Mouse (Mus musculus): ENCODE results near the gene Mfrp. TPM values are rescaled to one million over a fixed set of nuclear protein-coding genes. Genes with fewer than 3 reads are reported as not detected.

Gene Mfrp
- polyA plus RNA-seq, 1 experiment = 0.09 TPM

- H3K36me3 ChIP-seq (ENCODE audit: control insufficient read depth, insufficient read depth, low read length) = no peaks in the 10 kb centered on the region
- H3K4me3 ChIP-seq (ENCODE audit: control insufficient read depth, insufficient read depth, low read length) = peak overlapping the region; percentile 69
- H3K27me3 ChIP-seq (ENCODE audit: control insufficient read depth, insufficient read depth, low read length) = no peaks in the 10 kb centered on the region
- peaks cover 25% of the 10 kb centered on the region for H3K4me1 ChIP-seq (replicated peaks; ENCODE audit: control insufficient read depth, insufficient read depth, low read length)
- H3K27ac ChIP-seq (ENCODE audit: control insufficient read depth, insufficient read depth, low read length) = no peak overlapping the region
- DNase-seq = peak; percentile 62
- 12% methylated on average over 15 of the region's 15 CpGs for WGBS
- TF ChIP-seq POLR2A (IDR thresholded peaks at IDR 0.05; ENCODE audit: control insufficient read depth, extremely low read depth, insufficient read depth, low read length, poor library complexity) (no peak), CTCF (IDR thresholded peaks at IDR 0.05; ENCODE audit: borderline replicate concordance, control insufficient read depth, extremely low read depth, insufficient read depth, low read length, poor library complexity) (no peak)
Observed at GRCm38 (mm10) chr9:44067241-44067959, 34.1 kb upstream of the Mfrp start.

GRCm38 (mm10) chr9:44067960-44068330, 33.6 kb upstream of the Mfrp start:
- WGBS = 97% methylated on average over 6 of the region's 6 CpGs
- no peak overlapping the region for H3K4me3 ChIP-seq (ENCODE audit: control insufficient read depth, insufficient read depth, low read length)
- peaks cover 25% of the 10 kb centered on the region for H3K4me1 ChIP-seq (replicated peaks; ENCODE audit: control insufficient read depth, insufficient read depth, low read length)
- no peak overlapping the region for H3K27ac ChIP-seq (ENCODE audit: control insufficient read depth, insufficient read depth, low read length)
- DNase-seq = no peak
- no peak for TF ChIP-seq POLR2A (IDR thresholded peaks at IDR 0.05; ENCODE audit: control insufficient read depth, extremely low read depth, insufficient read depth, low read length, poor library complexity)
- H3K27me3 ChIP-seq (ENCODE audit: control insufficient read depth, insufficient read depth, low read length) = no peaks in the 10 kb centered on the region
- H3K36me3 ChIP-seq (ENCODE audit: control insufficient read depth, insufficient read depth, low read length) = no peaks in the 10 kb centered on the region

GRCm38 (mm10) chr9:44069252-44069651, 32.3 kb upstream of the Mfrp start:
- TF ChIP-seq CTCF (IDR thresholded peaks at IDR 0.05; ENCODE audit: borderline replicate concordance, control insufficient read depth, extremely low read depth, insufficient read depth, low read length, poor library complexity) (no peak), POLR2A (IDR thresholded peaks at IDR 0.05; ENCODE audit: control insufficient read depth, extremely low read depth, insufficient read depth, low read length, poor library complexity) (no peak)
- no peak overlapping the region for H3K4me3 ChIP-seq (ENCODE audit: control insufficient read depth, insufficient read depth, low read length)
- H3K27ac ChIP-seq (ENCODE audit: control insufficient read depth, insufficient read depth, low read length) = no peak overlapping the region
- peaks cover 25% of the 10 kb centered on the region for H3K4me1 ChIP-seq (replicated peaks; ENCODE audit: control insufficient read depth, insufficient read depth, low read length)
- WGBS = 90% methylated on average over 7 of the region's 7 CpGs
- DNase-seq = no peak
- H3K36me3 ChIP-seq (ENCODE audit: control insufficient read depth, insufficient read depth, low read length) = no peaks in the 10 kb centered on the region
- no peaks in the 10 kb centered on the region for H3K27me3 ChIP-seq (ENCODE audit: control insufficient read depth, insufficient read depth, low read length)

GRCm38 (mm10) chr9:44070113-44070843, 31.3 kb upstream of the Mfrp start:
- WGBS = 82% methylated on average over 14 of the region's 14 CpGs
- Histone ChIP-seq H3K4me1 (replicated peaks; ENCODE audit: control insufficient read depth, insufficient read depth, low read length) (peaks cover 25% of the 10 kb centered on the region), H3K36me3 (ENCODE audit: control insufficient read depth, insufficient read depth, low read length) (no peaks in the 10 kb centered on the region), H3K27me3 (ENCODE audit: control insufficient read depth, insufficient read depth, low read length) (no peaks in the 10 kb centered on the region), H3K27ac (ENCODE audit: control insufficient read depth, insufficient read depth, low read length) (no peak overlapping the region), H3K4me3 (ENCODE audit: control insufficient read depth, insufficient read depth, low read length) (no peak overlapping the region)
- TF ChIP-seq POLR2A (IDR thresholded peaks at IDR 0.05; ENCODE audit: control insufficient read depth, extremely low read depth, insufficient read depth, low read length, poor library complexity) (no peak), CTCF (IDR thresholded peaks at IDR 0.05; ENCODE audit: borderline replicate concordance, control insufficient read depth, extremely low read depth, insufficient read depth, low read length, poor library complexity) (no peak)
- DNase-seq = no peak

GRCm38 (mm10) chr9:44070844-44071231, 30.7 kb upstream of the Mfrp start:
- Histone ChIP-seq H3K27me3 (ENCODE audit: control insufficient read depth, insufficient read depth, low read length) (no peaks in the 10 kb centered on the region), H3K4me3 (ENCODE audit: control insufficient read depth, insufficient read depth, low read length) (no peak overlapping the region), H3K27ac (ENCODE audit: control insufficient read depth, insufficient read depth, low read length) (no peak overlapping the region), H3K36me3 (ENCODE audit: control insufficient read depth, insufficient read depth, low read length) (no peaks in the 10 kb centered on the region), H3K4me1 (replicated peaks; ENCODE audit: control insufficient read depth, insufficient read depth, low read length) (peaks cover 25% of the 10 kb centered on the region)
- DNase-seq = no peak
- WGBS = 84% methylated on average over 8 of the region's 8 CpGs
- no peak for TF ChIP-seq CTCF (IDR thresholded peaks at IDR 0.05; ENCODE audit: borderline replicate concordance, control insufficient read depth, extremely low read depth, insufficient read depth, low read length, poor library complexity)
- no peak for TF ChIP-seq POLR2A (IDR thresholded peaks at IDR 0.05; ENCODE audit: control insufficient read depth, extremely low read depth, insufficient read depth, low read length, poor library complexity)

- H3K27ac ChIP-seq (ENCODE audit: control insufficient read depth, insufficient read depth, low read length) = no peak overlapping the region
- peaks cover 21% of the 10 kb centered on the region for H3K4me1 ChIP-seq (replicated peaks; ENCODE audit: control insufficient read depth, insufficient read depth, low read length)
- TF ChIP-seq CTCF (IDR thresholded peaks at IDR 0.05; ENCODE audit: borderline replicate concordance, control insufficient read depth, extremely low read depth, insufficient read depth, low read length, poor library complexity) = no peak
- no peak for TF ChIP-seq POLR2A (IDR thresholded peaks at IDR 0.05; ENCODE audit: control insufficient read depth, extremely low read depth, insufficient read depth, low read length, poor library complexity)
- no peak overlapping the region for H3K4me3 ChIP-seq (ENCODE audit: control insufficient read depth, insufficient read depth, low read length)
- no peaks in the 10 kb centered on the region for H3K27me3 ChIP-seq (ENCODE audit: control insufficient read depth, insufficient read depth, low read length)
- WGBS = 81% methylated on average over 11 of the region's 11 CpGs
- no peaks in the 10 kb centered on the region for H3K36me3 ChIP-seq (ENCODE audit: control insufficient read depth, insufficient read depth, low read length)
- no peak for DNase-seq
Observed at GRCm38 (mm10) chr9:44071914-44072598, 29.5 kb upstream of the Mfrp start.
